Mouse (Mus musculus): ENCODE data around the gene Dld. TPM values are rescaled to one million over a fixed set of nuclear protein-coding genes. Genes with fewer than 3 reads are reported as not detected.

The Dld gene
- polyA plus RNA-seq (2017; shearing (Covaris generic)): 102 TPM

DNA sequence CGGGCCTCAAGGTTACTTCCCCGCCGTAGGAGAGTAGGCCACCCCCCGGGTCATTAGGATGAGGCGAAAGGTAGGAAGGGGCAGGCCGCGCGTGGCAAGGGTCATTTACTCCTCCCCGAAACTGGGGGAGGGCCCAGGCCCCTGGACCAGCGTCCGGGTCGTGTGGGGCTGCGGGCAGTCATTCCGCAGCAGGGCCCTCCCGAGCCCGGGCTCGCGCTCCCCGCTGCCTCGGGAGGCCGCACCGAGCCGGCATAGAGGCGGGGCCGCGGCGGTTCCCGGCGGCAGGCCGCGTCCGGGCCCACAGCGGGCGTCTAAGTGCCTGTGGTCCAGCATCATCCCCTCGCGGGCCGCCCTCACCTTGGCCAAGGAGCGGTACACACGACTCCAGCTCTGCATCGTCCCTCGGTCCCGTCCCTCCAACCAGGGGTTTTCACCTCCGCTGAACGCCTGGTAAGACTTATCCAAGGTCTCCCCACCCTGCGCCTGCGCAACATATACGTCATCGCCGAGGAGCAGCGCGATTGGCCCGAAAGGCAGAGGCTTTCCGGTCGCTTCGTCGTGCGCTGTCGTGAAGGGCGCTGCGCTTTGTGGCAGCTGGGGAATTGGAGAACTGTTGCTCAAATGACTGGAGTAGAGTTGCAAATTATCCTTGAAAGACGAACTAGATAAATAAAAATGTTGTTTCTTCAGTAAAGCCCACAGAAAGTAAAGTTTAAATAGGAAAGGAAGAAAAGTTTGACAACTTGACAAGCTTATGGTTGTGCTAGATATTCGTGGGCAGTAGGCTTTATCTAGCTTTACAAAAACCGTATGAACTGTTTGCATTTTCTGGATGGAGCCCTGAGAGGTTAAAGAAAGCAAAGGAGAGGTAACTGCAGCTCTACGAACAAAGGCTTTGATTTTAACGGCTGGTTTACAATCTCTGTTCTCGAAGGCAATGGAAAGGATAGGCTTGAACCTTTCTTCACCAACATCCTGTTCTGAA lies at the start of gene Dld:
Gene Dld, minus strand, starts transcription at position 510 of the 985 bp plus-strand sequence.

GRCm38 (mm10) chr12:31390571-31390970 lies 39.3 kb upstream of the Dld start, which contains the start of gene Slc26a3:
Gene Slc26a3 (plus strand): TSS chr12:31390871.

Other genes with a start within 250 kb of the Dld start
- gene Gm6993, start 110.7 kb downstream of the Dld start, polyA plus RNA-seq (2017; shearing (Covaris generic)): not detected
- not detected for gene Lamb1, start 86.2 kb downstream of the Dld start, polyA plus RNA-seq (2017; shearing (Covaris generic))
- gene Slc26a3, start 39.4 kb upstream of the Dld start, polyA plus RNA-seq (2017; shearing (Covaris generic)): not detected
- gene Cbll1, start 148.2 kb upstream of the Dld start, polyA plus RNA-seq (2017; shearing (Covaris generic)): 41.0 TPM
- gene Slc26a4, start 208.5 kb upstream of the Dld start, polyA plus RNA-seq (2017; shearing (Covaris generic)): not detected